Mouse (Mus musculus) cortical plate, adult 2 months (tissue): Measurements from ENCODE around the gene AU021092. TPM values are rescaled to one million over a fixed set of nuclear protein-coding genes. Genes with fewer than 3 reads are reported as not detected.
A peak's percentile ranks its signal among the peaks of the same experiment; 100 is the strongest.
"Not testable (repeated sequence)": the region's sequence is repeated elsewhere in the genome, so short reads cannot be mapped to it uniquely, and the experiment has no call there.

Source experiments
- H3K27ac ChIP-seq: fragments of 200-500 bp; 2 replicates; pipeline ENCODE4 v1.5.1; 2012; ENCODE audit warnings: low read length, control low read depth, inconsistent platforms; ENCODE audit not compliant: insufficient read depth
- H3K4me1 ChIP-seq: fragments of 200-500 bp; 2 replicates; pipeline ENCODE4 v1.6.1; 2011; ENCODE audit warnings: low read length; ENCODE audit not compliant: control insufficient read depth, insufficient read depth
- H3K4me3 ChIP-seq: fragments of 200-500 bp; 2 replicates; pipeline ENCODE4 v1.5.1; 2011; ENCODE audit warnings: mild to moderate bottlenecking, low read length, control low read depth; ENCODE audit not compliant: insufficient read depth
- CTCF ChIP-seq: fragments of 200-500 bp; IDR thresholded peaks from 2 replicates; pipeline ENCODE4 v1.5.1; 2011; ENCODE audit warnings: mild to moderate bottlenecking, control low read depth, low read length; ENCODE audit not compliant: insufficient read depth; ENCODE audit errors: extremely low read depth
- POLR2A ChIP-seq: fragments of 200-500 bp; IDR thresholded peaks from 2 replicates; pipeline ENCODE4 v1.6.1; 2011; ENCODE audit warnings: mild to moderate bottlenecking, low read length, control low read depth; ENCODE audit not compliant: insufficient read depth; ENCODE audit errors: extremely low read depth
- polyA plus RNA-seq: library from polyadenylated mRNA; depleted of rRNA; stranded (reverse); fragments of >200 nt; gene quantifications from 2 replicates; pipeline ENCODE4 v1.2.3, GENCODE M21; 2012

The AU021092 gene
- polyA plus RNA-seq, 1 experiment: 8.6 TPM

DNA sequence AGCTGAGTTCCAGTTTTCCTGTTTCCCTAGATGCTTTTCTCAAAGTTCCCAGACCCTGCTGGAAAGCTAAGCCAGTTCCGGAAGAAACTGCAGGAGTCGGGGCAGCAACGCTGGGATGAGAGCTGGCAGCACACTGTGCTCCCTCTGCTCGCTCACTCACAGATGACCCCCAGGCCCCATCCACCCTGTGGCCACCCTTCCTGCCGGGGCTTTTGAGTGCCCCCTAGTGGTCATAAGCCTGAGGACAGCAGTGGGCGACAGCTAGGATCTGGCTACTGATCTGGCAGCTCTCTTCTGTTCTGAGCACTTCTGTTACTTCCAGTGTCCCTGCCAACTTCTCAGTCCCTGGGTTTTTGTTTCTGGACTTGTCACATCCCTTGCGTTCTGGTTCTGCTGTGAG, 22.3 kb upstream of the AU021092 start:
- H3K4me1 ChIP-seq: no peaks in the 10 kb centered on the region
- TF ChIP-seq CTCF: peak; percentile 69
- no peak for TF ChIP-seq POLR2A
- H3K27ac ChIP-seq: no peak overlapping the region
- H3K4me3 ChIP-seq: no peak overlapping the region

DNA sequence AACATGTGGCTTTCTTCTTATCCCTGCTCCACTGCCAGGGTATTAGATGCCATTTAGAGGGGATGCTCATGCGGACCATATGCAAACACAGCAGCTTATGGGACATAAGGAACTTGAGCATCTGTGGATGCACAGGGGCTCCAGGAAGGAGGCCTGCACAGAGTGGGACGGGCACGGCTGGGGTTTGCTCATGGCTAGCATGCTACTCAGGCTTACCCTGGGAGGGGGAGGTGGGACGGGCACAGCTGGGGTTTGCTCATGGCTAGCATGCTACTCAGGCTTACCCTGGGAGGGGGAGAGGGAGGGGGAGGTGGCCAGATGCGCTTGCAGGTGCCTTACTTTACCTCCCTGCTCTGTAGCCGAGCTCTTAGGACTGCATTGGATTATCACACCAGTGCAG, 20.8 kb upstream of the AU021092 start:
- H3K4me1 ChIP-seq: no peaks in the 10 kb centered on the region
- no peak overlapping the region for H3K4me3 ChIP-seq
- TF ChIP-seq CTCF (no peak), POLR2A (no peak)
- no peak overlapping the region for H3K27ac ChIP-seq

DNA sequence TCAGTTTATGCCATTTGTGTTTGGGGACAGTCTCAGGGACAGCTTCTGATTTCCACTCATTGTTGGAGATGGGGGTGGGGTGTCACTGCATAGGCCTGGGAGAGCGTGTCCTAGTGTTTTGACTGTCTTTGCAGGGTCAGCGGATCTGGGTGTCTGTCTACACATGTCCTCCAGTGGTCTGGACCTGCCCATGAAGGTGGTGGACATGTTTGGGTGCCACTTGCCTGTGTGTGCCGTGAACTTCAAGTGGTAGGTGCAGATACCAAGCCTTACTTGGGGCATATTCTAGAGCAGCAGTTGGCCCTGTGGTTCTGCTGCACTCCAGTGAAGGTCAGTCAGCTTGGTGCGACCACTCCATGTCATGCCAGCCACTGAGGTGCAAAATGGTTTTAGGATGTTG, 20.3 kb upstream of the AU021092 start:
- TF ChIP-seq POLR2A: no peak
- no peak for TF ChIP-seq CTCF

DNA sequence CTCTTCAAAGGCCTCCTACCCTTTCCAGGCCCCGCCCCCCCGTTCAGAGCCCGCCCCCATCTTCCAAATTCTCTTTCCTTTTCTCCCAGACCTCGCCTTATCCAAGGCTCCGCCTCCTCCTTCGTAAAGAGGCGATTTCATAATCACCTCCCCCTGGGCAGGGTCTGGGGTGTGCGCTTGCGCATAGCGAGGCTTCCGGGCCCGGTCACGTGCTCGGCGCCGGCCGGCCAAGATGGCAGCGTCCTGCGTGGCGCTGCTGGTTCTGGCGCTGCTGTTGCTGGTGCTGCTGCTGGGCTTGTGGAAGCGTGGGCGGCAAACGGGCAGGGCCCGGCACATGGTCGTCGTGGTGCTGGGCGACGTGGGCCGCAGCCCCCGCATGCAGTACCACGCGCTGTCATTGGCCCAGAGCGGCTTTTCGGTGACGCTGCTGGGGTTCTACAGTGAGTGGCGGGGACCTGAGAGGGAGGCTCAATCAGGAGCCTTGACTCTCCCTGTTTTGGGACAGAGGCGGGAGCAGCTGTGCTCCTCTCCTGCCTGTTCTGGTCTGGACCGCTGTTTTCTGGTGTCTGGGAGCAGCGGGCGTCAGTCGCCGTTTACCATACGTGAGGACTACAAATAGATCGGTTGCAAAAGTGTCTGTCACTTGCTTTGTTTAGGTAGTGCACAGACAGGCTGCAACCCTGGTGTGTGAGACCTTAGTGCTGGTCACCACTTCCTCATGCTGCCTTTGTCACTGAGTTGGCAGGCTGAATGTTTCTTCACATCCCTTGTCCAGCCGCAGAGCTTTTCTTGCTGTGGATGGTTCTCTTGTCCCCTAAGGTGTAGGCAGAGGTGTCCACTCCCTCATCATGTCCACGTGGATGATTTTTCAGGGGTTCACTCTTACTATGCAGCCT, 11.6 kb upstream of the AU021092 start, which contains the start of gene Alg1:
Gene Alg1, plus strand, starts transcription at position 204 of the 896 bp plus-strand sequence.
- peak within 1 kb of the TSS; percentile 65 for H3K27ac ChIP-seq
- TF ChIP-seq POLR2A (peak; percentile 95), CTCF (no peak)
- peaks cover 3% of the 10 kb centered on the region; the same call in 1 of the 2 replicates for H3K4me1 ChIP-seq
- H3K4me3 ChIP-seq: peak within 1 kb of the TSS; percentile 76

More for the DNA sequence above, 20.3 kb upstream of the AU021092 start:
- no peaks in the 10 kb centered on the region for H3K4me1 ChIP-seq
- no peak overlapping the region for H3K4me3 ChIP-seq
- H3K27ac ChIP-seq: no peak overlapping the region

DNA sequence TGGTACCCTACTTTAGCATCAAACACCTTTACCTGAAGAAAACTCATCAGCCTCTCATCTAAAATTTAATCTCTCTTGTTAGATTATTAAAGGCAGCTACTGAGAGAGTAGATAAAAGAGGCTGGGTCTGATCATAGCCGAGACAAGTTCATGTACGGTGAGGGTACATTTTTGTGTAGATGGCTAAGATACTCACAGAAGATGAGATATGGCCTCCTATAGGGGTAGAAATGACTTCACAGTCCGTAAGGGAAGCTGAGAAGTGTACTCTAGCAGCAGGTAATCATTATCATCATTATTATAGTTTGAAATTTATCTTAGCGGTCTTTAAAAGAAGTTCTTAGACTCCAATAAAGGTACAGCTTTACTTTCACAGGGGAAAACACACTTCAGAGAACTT, 10.9 kb upstream of the AU021092 start:
- H3K27ac ChIP-seq: no peak overlapping the region
- peak overlapping the region; percentile 76; the same call in 1 of the 2 replicates for H3K4me3 ChIP-seq
- TF ChIP-seq CTCF: no peak
- peaks cover 3% of the 10 kb centered on the region; the same call in 1 of the 2 replicates for H3K4me1 ChIP-seq

DNA sequence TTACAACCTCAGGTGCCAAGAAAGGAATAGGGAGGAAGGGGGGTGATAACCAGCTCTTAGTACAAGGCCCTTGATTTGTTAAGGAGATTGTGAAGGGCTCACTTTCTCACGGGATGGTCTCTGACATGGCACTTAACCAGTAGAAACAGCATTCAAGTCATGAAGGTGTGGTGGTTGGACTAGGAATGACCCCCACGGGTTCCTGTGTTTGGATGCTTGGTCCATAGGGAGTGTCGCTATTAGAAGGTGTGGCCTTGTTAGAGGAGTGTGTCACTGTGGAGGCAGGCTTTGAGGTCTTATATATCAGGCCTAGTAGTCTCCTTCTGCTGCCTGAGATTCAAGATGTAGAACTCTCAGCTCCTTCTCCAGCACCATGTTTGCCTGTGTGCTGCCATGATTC, 6.0 kb upstream of the AU021092 start:
- H3K27ac ChIP-seq, H3K4me1 ChIP-seq, H3K4me3 ChIP-seq: not testable (repeated sequence)

DNA sequence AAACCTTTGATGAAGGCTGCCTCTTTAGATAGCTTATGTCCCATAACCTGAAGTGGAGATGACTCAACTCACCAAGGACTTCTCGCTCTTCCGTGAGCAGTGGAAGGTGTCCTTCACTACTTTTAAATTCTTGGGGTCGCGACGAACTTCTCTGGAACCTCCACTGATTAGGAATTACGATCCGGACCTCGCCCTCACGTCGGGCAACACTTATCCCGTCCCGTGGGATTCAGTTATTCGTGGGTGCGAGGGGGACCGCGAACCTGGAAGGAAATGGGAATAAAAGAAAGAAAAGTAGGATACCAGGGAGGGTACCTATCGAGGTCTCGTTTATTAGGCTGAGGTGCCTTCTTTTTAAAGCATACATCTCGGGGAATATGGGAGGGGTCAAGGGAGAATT, 5.4 kb upstream of the AU021092 start:
- H3K4me3 ChIP-seq, H3K4me1 ChIP-seq, H3K27ac ChIP-seq: not testable (repeated sequence)

DNA sequence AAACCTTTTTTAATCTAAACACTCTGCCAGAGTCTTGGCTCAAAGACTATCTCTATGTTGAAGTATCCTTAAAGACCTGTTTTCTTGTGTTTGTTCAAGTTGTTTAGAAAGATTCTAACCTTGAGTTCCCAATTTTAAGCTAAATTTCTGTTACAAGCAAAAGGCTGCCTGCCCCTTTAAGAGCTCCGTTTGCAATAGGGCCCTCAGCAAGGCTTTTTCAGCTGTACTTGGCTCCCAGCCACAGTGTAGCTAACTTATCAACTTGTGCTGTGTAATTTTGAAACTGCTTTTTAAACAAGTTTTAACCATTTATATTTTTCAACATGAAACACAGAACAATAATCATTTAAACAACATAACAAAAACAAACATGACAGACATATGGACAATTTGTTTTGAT, 4.4 kb upstream of the AU021092 start:
- H3K27ac ChIP-seq, H3K4me3 ChIP-seq, H3K4me1 ChIP-seq: not testable (repeated sequence)

DNA sequence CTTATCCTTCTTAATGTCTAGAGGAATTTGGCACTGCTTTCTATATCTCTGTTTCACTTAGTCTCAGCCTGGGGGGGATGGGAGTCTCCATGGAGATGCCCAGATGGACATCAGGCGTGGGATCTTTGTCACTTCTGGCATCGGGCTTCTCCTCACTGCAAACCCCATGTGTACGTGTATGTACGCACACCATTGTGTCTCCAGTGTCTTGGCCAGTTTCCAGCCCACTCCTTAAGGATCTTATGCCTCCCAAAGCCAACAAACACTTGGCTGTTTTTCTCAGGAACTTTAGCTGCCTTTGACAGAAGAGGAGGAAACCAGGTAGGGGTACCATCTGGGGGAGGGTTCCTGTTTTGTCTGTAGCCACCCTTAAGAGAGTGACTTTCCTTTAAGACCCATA, 696 bp downstream of the AU021092 start:
- Histone ChIP-seq H3K27ac (no peak overlapping the region), H3K4me3 (no peak overlapping the region), H3K4me1 (no peaks in the 10 kb centered on the region)
- TF ChIP-seq CTCF: no peak

DNA sequence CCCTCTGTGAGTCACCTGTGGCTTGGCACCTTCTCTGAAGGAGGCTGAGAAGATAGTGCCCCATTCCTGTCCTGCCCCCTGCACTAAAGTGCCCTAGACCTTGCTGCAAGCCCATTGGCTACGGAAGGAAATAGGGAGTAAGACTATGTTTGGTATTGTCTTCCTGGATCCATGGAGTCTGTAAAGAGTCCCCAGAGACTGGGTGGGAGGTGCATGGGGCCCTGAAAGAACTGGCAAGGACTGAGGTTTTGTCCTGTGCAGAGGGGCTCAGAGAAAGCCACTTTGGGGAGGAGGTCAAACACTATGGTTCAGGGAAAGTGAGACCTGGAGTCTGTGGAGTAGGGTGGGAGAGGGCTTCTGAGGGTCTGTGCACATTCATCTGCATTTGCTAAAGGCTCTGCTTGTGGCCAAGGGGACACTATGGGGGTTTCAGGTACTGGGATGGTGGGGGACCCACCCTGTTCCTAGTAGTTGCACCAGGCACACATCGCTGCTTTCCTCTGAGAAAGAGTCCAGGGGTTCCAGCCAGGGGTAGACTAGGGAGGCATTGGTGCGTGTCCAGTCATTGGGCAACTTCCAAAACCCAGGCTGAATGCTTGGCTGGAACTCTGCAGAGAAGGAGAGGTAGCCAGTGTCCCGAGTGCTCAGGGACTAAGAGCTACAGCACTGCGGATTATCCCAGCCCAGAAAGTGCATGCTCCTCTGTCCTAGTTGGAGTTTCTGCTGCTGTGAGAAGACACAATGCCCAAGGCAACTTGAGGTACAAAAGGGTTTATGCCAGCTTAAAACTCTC, 4.6 kb downstream of the AU021092 start:
- TF ChIP-seq POLR2A (no peak), CTCF (no peak)
- Histone ChIP-seq H3K4me1 (0 out of 2 replicates have a peak, but pooled peaks cover 2% of the 10 kb centered on the region), H3K27ac (no peak overlapping the region), H3K4me3 (no peak overlapping the region)

DNA sequence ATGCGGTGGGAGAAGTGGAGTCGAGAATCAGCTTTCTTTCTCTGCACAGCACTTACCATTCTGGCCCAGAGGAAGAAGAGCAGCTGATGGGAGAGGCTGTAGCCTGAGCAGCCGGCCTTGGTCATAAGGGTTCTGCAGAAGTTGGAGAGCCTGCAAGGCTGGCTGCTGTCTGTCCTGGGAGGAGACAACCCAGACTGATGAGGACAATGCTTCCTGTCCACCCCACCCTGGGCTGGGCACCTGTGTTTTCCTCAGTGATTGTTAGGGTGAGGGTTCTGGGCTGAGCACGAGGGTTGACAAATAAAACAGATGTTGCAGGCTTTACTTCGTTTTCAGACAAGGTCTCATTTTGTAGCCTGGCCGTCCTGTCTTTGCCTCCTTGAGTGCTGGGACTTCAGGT, 5.4 kb downstream of the AU021092 start:
- H3K4me1 ChIP-seq: 0 out of 2 replicates have a peak, but pooled peaks cover 2% of the 10 kb centered on the region
- TF ChIP-seq CTCF (no peak), POLR2A (no peak)
- no peak overlapping the region for H3K4me3 ChIP-seq
- no peak overlapping the region for H3K27ac ChIP-seq
